Comparison of ENCODE assay signal across 8 mouse cellular contexts in the genomic region with DNA sequence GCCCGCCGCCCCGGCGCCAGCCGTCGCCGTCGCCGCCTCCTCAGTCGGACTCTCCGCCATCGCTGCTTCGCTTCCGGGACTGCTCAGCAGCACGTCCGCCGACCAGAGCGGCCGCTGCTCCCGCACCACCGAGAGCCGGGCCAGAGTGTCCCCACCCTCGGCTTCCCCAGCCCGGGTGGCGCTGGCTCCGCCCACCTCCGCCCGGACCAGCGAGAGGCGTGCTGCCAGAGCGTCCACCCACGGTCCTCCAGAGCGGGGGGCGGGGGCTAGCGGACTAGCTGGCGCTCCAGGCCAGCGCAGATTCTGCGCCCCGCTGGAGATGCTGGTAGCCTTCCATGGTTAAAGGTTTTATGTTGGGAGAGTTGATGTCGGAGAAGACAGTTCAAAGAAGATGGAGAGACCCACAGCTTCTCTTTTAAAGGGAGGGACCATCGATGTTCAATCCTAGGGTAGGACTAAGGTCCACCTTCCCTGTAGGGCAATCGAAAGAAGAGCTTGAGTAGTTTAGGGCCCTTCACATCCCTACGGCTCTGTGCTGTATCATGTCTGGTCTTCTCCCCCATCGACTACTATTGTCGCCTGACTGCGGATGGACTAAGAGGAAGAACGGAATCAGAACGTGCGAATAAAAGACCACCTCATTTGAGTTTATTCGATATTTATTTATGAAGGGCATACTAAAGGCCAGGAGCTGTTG. TPM values are rescaled to one million over a fixed set of nuclear protein-coding genes. Genes with fewer than 3 reads are reported as not detected.
A peak's percentile ranks its signal among the peaks of the same experiment; 100 is the strongest.
DNase-seq lines count a peak whose midpoint lies in the region; ATAC-seq and TF ChIP-seq lines count a peak whose summit lies in the region.

A gene (minus strand): TSS at position 174 of the 697 bp plus-strand sequence.

- peak; percentile 36 for TF ChIP-seq CTCF in gastrocnemius, adult 2 months (IDR thresholded peaks at IDR 0.05)
- no peak for TF ChIP-seq CTCF in hindbrain, postnatal 0 days (IDR thresholded peaks at IDR 0.05; ENCODE audit: low read depth)
- no peak; the same call in 1 of the 2 replicates for TF ChIP-seq CTCF in left cerebral cortex, adult 2 months (IDR thresholded peaks at IDR 0.05)

- peak; percentile 87 for DNase-seq in WW6 (ENCODE audit: low read depth, low spot score)
- peak; percentile 97 to 99 for DNase-seq in cerebellum, postnatal 4 days (ENCODE audit: low spot score in 2 of 2)
- peak; percentile 99 for DNase-seq in gastrocnemius, adult 2 months
- DNase-seq in hindbrain, postnatal 0 days (ENCODE audit: low spot score): peak; percentile 98
- DNase-seq in left cerebral cortex, adult 2 months (ENCODE audit: extremely low spot score in 1 of 2, low spot score in 2 of 2): peak; percentile 97 to 98
- peak; percentile 96 to 97 for DNase-seq in right cerebral cortex, adult 2 months (ENCODE audit: low spot score in 2 of 2)
- peak; percentile 98 for DNase-seq in urinary bladder, postnatal 14 days (ENCODE audit: low spot score)

- intact Hi-C loops in gastrocnemius, adult 2 months (cut with DNase I): loop anchor here (2.0 to 10.0 kb wide), 2 partner anchors 31 to 201 kb away; a partner anchor contains a TSS
- intact Hi-C loops in left cerebral cortex, adult 2 months (cut with DNase I): loop anchor here (1.0 to 2.0 kb wide), 2 partner anchors 10 to 31 kb away; a partner anchor contains a TSS

- ATAC-seq in hindbrain, postnatal 0 days: peak; percentile 99
- ATAC-seq in megakaryocyte, adult 5-6 weeks (ENCODE audit: poor library complexity, severe bottlenecking): peak; percentile 99

- H3K9me3 ChIP-seq in hindbrain, postnatal 0 days (ENCODE audit: low read length): no peaks in the 10 kb centered on the region

- WGBS in hindbrain, postnatal 0 days: 4% methylated on average over 35 of the region's 50 CpGs

- H3K27ac ChIP-seq in gastrocnemius, adult 2 months: peak within 1 kb of the TSS; percentile 92
- H3K27ac ChIP-seq in hindbrain, postnatal 0 days: peak within 1 kb of the TSS; percentile 86
- peak within 1 kb of the TSS; percentile 95 for H3K27ac ChIP-seq in left cerebral cortex, adult 2 months

- no peaks in the 10 kb centered on the region for H3K27me3 ChIP-seq in hindbrain, postnatal 0 days (ENCODE audit: insufficient read depth, low read length)

- peak within 1 kb of the TSS; percentile 87 for H3K9ac ChIP-seq in hindbrain, postnatal 0 days (replicated peaks; ENCODE audit: low read length)

- peaks cover 10% of the 10 kb centered on the region for H3K4me1 ChIP-seq in hindbrain, postnatal 0 days (ENCODE audit: insufficient read depth, low read length)

- peak within 1 kb of the TSS; percentile 93 for H3K4me2 ChIP-seq in hindbrain, postnatal 0 days (ENCODE audit: low read depth, low read length)

- H3K36me3 ChIP-seq in hindbrain, postnatal 0 days (ENCODE audit: insufficient read depth, low read length): peaks cover 8% of the 10 kb centered on the region

- H3K4me3 ChIP-seq in gastrocnemius, adult 2 months: peak within 1 kb of the TSS; percentile 87
- peak within 1 kb of the TSS; percentile 95 for H3K4me3 ChIP-seq in hindbrain, postnatal 0 days (ENCODE audit: low read length)
- peak within 1 kb of the TSS; percentile 94 for H3K4me3 ChIP-seq in left cerebral cortex, adult 2 months

RNA-seq across cellular contexts. Expression of the gene that starts here (rescaled TPM):
- total RNA-seq in gastrocnemius, adult 2 months (2021): 10 to 100 TPM; 14.4 to 18.2 TPM
- total RNA-seq in hindbrain, postnatal 0 days (2014; rRNA removed): 48.2 and 50.1 TPM in 2 replicates
- polyA plus RNA-seq in hindbrain, postnatal 0 days (2015; fragmentation: Nextera tagmentation; extraction: Ambion mirVana): 30.3 and 32.9 TPM in 2 replicates
- total RNA-seq in left cerebral cortex, adult 2 months (2021): 10 to 100 TPM; 53.5 to 57.9 TPM
- total RNA-seq in megakaryocyte, adult 5-6 weeks (2015): 22.5 and 22.8 TPM in 2 replicates
- 20.8 and 21.5 TPM in 2 replicates for total RNA-seq in megakaryocyte, adult 5-6 weeks (2017)

Comparison
In these comparisons a context has a peak if more than half of its experiments do, and no peak if none do; other contexts are left out.
1. Peak in every context shown above with its lines: DNase-seq, ATAC-seq, H3K4me3 ChIP-seq and H3K27ac ChIP-seq.